Mouse (Mus musculus): ENCODE measurements at regions not wholly inside any gene's neighbourhood (a gene's known extent, or its start where the extent isn't known, plus 50 kb on each side); places are given as distances from the start of the nearest gene placed in this dataset.

DNA sequence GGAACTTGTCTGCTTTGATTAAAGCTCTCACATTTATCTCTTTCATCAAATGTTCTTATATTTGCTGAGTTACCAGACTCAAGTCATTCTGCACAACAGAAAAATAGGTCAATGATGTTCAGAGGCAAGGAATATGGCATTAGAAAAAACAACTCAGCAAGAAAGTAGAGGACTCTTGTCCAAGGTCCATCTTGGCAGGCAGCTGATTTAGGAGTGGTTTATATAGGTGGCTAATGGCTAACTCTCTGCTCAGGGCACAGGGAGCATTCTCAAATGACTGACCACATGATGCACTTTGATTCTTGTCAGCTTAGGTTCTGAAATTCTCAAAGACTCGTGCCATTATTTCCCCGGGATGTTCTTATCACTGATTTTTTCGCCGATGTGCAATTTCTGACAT is 216.7 kb upstream of the Mmadhc start:
- TF ChIP-seq ZNF384 (IDR thresholded peaks at IDR 0.05; ENCODE audit: low read depth, low read length) (no peak), ZC3H11A (IDR thresholded peaks at IDR 0.05; ENCODE audit: borderline replicate concordance, low read depth, low read length) (no peak), CHD2 (IDR thresholded peaks at IDR 0.05; ENCODE audit: low read depth, low read length) (no peak), MAFK (IDR thresholded peaks at IDR 0.05; ENCODE audit: insufficient read depth, low read depth, low read length) (no peak)
